Comparison of ENCODE assay signal across 23 mouse cellular contexts in the genomic region with DNA sequence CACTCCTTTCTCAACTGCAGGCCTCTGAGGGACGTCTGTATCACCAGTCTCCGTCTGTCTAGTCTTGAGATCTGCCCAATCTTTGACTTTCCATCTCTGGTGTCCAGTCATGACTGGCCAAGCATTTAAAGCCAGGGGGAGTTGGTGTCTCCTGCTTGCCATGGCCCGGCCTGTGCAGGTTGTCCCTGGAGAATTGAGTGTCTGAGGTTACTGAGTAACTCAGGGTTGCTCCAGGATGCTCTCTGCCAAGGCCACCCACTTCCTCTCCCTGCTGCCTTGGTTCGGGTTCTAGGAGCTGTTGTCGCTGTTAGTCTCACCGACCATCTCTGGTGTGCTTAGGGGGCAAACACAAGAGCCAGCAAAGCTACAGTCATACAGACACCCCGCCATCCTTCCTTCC. TPM values are rescaled to one million over a fixed set of nuclear protein-coding genes. Genes with fewer than 3 reads are reported as not detected.
DNase-seq lines count a peak whose midpoint lies in the region; ATAC-seq and TF ChIP-seq lines count a peak whose summit lies in the region.
"Had no signal": no experiment of that assay in that cellular context is flagged by ENCODE, and none has a peak within 500 bp of the region (broad histone marks: within the 10 kb centered on the region; RNA-seq: fewer than 3 reads in every experiment).

No protein-coding gene starts in this region.

- H3K4me3 ChIP-seq in kidney, adult 2 months (ENCODE audit: insufficient read depth, low read depth, low read length), result no peak overlapping the region
- no peak overlapping the region for H3K4me3 ChIP-seq in lung, embryonic 15.5 days
- no peak overlapping the region for H3K4me3 ChIP-seq in kidney, postnatal 0 days (replicated peaks; ENCODE audit: low read depth, low read length)
- H3K4me3 ChIP-seq in small intestine, adult 2 months (ENCODE audit: low read depth, low read length), result no peak overlapping the region
- H3K4me3 ChIP-seq: embryonic facial prominence, embryonic 12.5 days; forebrain, embryonic 15.5 days; hindbrain, embryonic 10.5 days had no signal

- no peaks in the 10 kb centered on the region for H3K4me1 ChIP-seq in kidney, adult 2 months (ENCODE audit: control insufficient read depth, insufficient read depth, low read length)
- H3K4me1 ChIP-seq in lung, embryonic 15.5 days, result peaks cover 6% of the 10 kb centered on the region
- peaks cover 17% of the 10 kb centered on the region for H3K4me1 ChIP-seq in kidney, postnatal 0 days (replicated peaks; ENCODE audit: insufficient read depth, low read length)
- H3K4me1 ChIP-seq in small intestine, adult 2 months (ENCODE audit: control insufficient read depth, insufficient read depth, insufficient read length, low read length), result peaks cover 20% of the 10 kb centered on the region
- H3K4me1 ChIP-seq: embryonic facial prominence, embryonic 12.5 days had no signal

- no peak overlapping the region for H3K4me2 ChIP-seq in lung, embryonic 15.5 days
- no peak overlapping the region for H3K4me2 ChIP-seq in kidney, postnatal 0 days (ENCODE audit: low read length)
- H3K4me2 ChIP-seq: embryonic facial prominence, embryonic 12.5 days; forebrain, embryonic 15.5 days; heart, embryonic 11.5 days; hindbrain, embryonic 14.5 days had no signal

- peak; percentile 29 for DNase-seq in kidney, adult 2 months
- no peak for DNase-seq in kidney, adult 18-20 months
- DNase-seq in lung, postnatal 10 days, result no peak
- DNase-seq in kidney, postnatal 0 days (ENCODE audit: low spot score), result no peak
- no peak for DNase-seq in cerebellum, postnatal 4 days (ENCODE audit: low spot score in 2 of 2)
- DNase-seq: adrenal gland, adult 2 months; cerebellum, adult 11 months; cerebellum, adult 8-10 months; cerebellum, postnatal 14 days; gastrocnemius, postnatal 10 days; heart, adult 18-20 months had no signal

- H3K27me3 ChIP-seq in kidney, adult 2 months (replicated peaks; ENCODE audit: control insufficient read depth, insufficient read depth, low read length), result no peaks in the 10 kb centered on the region
- peaks cover 47% of the 10 kb centered on the region for H3K27me3 ChIP-seq in lung, embryonic 15.5 days
- H3K27me3 ChIP-seq in kidney, postnatal 0 days (ENCODE audit: insufficient read depth, low read length), result peaks cover 4% of the 10 kb centered on the region; the same call in 1 of the 2 replicates
- H3K27me3 ChIP-seq in small intestine, adult 2 months (ENCODE audit: control insufficient read depth, insufficient read depth, low read length), result no peaks in the 10 kb centered on the region

- WGBS in kidney, adult 2 months, result 38% methylated on average over 7 of the region's 7 CpGs
- WGBS in lung, embryonic 15.5 days, result 48% methylated on average over 7 of the region's 7 CpGs
- 38% methylated on average over 7 of the region's 7 CpGs for WGBS in kidney, postnatal 0 days
- 48% methylated on average over 7 of the region's 7 CpGs for WGBS in small intestine, adult 2 months

- no peak overlapping the region for H3K9ac ChIP-seq in lung, embryonic 15.5 days
- H3K9ac ChIP-seq in kidney, postnatal 0 days (ENCODE audit: low read depth, low read length), result no peak overlapping the region
- H3K9ac ChIP-seq: embryonic facial prominence, embryonic 12.5 days; forebrain, embryonic 15.5 days; hindbrain, embryonic 14.5 days had no signal

- no peaks in the 10 kb centered on the region for H3K9me3 ChIP-seq in lung, embryonic 15.5 days
- H3K9me3 ChIP-seq in kidney, postnatal 0 days (replicated peaks; ENCODE audit: low read length), result no peaks in the 10 kb centered on the region
- H3K9me3 ChIP-seq: embryonic facial prominence, embryonic 12.5 days; forebrain, embryonic 15.5 days; hindbrain, embryonic 10.5 days had no signal

- no peak for TF ChIP-seq CTCF in kidney, adult 2 months (conservative IDR thresholded peaks at IDR 0.05; ENCODE audit: insufficient read depth, insufficient read length, low read depth, low read length)
- no peak for TF ChIP-seq CTCF in kidney, postnatal 0 days (IDR thresholded peaks at IDR 0.05; ENCODE audit: low read depth)
- no peak for TF ChIP-seq CTCF in small intestine, adult 2 months (IDR thresholded peaks at IDR 0.05; ENCODE audit: extremely low read depth, insufficient read length, insufficient replicate concordance, low read depth, low read length)

- 0 out of 2 replicates have a peak, but pooled peaks have one; percentile 8 for ATAC-seq in lung, embryonic 15.5 days (ENCODE audit: borderline replicate concordance, extremely low read depth, low FRiP score, low TSS enrichment)
- peak; percentile 38; the same call in 1 of the 2 replicates for ATAC-seq in kidney, postnatal 0 days (replicated peaks; ENCODE audit: low FRiP score, low read depth)

- TF ChIP-seq POLR2A in kidney, adult 2 months (IDR thresholded peaks at IDR 0.05; ENCODE audit: low read depth, low read length), result no peak
- no peak for TF ChIP-seq POLR2A in small intestine, adult 2 months (IDR thresholded peaks at IDR 0.05; ENCODE audit: low read depth, low read length)

- no peaks in the 10 kb centered on the region for H3K36me3 ChIP-seq in kidney, adult 2 months (ENCODE audit: control insufficient read depth, insufficient read depth, low read length)
- no peaks in the 10 kb centered on the region for H3K36me3 ChIP-seq in lung, embryonic 15.5 days
- H3K36me3 ChIP-seq in kidney, postnatal 0 days (ENCODE audit: insufficient read depth, low read length), result no peaks in the 10 kb centered on the region
- H3K36me3 ChIP-seq in small intestine, adult 2 months (ENCODE audit: control insufficient read depth, insufficient read depth, low read length), result no peaks in the 10 kb centered on the region
- H3K36me3 ChIP-seq: embryonic facial prominence, embryonic 12.5 days; forebrain, embryonic 15.5 days; hindbrain, embryonic 10.5 days had no signal

- H3K27ac ChIP-seq in kidney, adult 2 months (ENCODE audit: insufficient read depth, low read depth, low read length), result no peak overlapping the region
- H3K27ac ChIP-seq in lung, embryonic 15.5 days, result no peak overlapping the region
- no peak overlapping the region for H3K27ac ChIP-seq in kidney, postnatal 0 days
- H3K27ac ChIP-seq in small intestine, adult 2 months (ENCODE audit: insufficient read depth, low read depth, low read length), result peak overlapping the region; percentile 47; the same call in 1 of the 2 replicates
- H3K27ac ChIP-seq: embryonic facial prominence, embryonic 12.5 days; forebrain, embryonic 15.5 days; hindbrain, embryonic 10.5 days; hindbrain, embryonic 14.5 days had no signal

RNA-seq across cellular contexts. Expression of a gene that starts 1.9 kb away (rescaled TPM):
- 94.4 and 106 TPM in 2 replicates for polyA plus RNA-seq in kidney, adult 2 months (2012; rRNA removed)
- 0.34 and 0.42 TPM in 2 replicates for polyA plus RNA-seq in lung, embryonic 15.5 days (2015; fragmentation: Nextera tagmentation; extraction: Ambion mirVana)
- polyA plus RNA-seq in kidney, postnatal 0 days (2015; fragmentation: Nextera tagmentation; extraction: Ambion mirVana), result 23.2 and 24.2 TPM in 2 replicates
- 11.2 and 40.3 TPM in 2 replicates for polyA plus RNA-seq in small intestine, adult 2 months (2012; rRNA removed)
- polyA plus RNA-seq: cortical plate, adult 2 months; forebrain, embryonic 11.5 days; frontal cortex, adult 2 months; hindbrain, embryonic 10.5 days had no signal

RNA-seq across cellular contexts. Expression of a gene that starts 30.6 kb away (rescaled TPM):
- polyA plus RNA-seq in kidney, adult 2 months (2012; rRNA removed), result 0.22 and 0.23 TPM in 2 replicates
- 0.23 and 0.35 TPM in 2 replicates for polyA plus RNA-seq in lung, embryonic 15.5 days (2015; fragmentation: Nextera tagmentation; extraction: Ambion mirVana)
- polyA plus RNA-seq in kidney, postnatal 0 days (2015; fragmentation: Nextera tagmentation; extraction: Ambion mirVana), result 3.8 and 5.1 TPM in 2 replicates
- not detected in 2 replicates for polyA plus RNA-seq in small intestine, adult 2 months (2012; rRNA removed)
- polyA plus RNA-seq: adrenal gland, adult 2 months; brain, embryonic 14.5 days; cortical plate, adult 2 months; embryonic facial prominence, embryonic 12.5 days; forebrain, embryonic 15.5 days; frontal cortex, adult 2 months; heart, embryonic 16.5 days; hindbrain, embryonic 10.5 days; hindbrain, embryonic 14.5 days had no signal

RNA-seq across cellular contexts. Expression of a gene that starts 40.4 kb away (rescaled TPM):
- 5.7 and 8.0 TPM in 2 replicates for polyA plus RNA-seq in kidney, adult 2 months (2012; rRNA removed)
- 10.0 and 12.2 TPM in 2 replicates for polyA plus RNA-seq in lung, embryonic 15.5 days (2015; fragmentation: Nextera tagmentation; extraction: Ambion mirVana)
- polyA plus RNA-seq in kidney, postnatal 0 days (2015; fragmentation: Nextera tagmentation; extraction: Ambion mirVana), result 13.0 and 13.8 TPM in 2 replicates
- 0.76 and 0.99 TPM in 2 replicates for polyA plus RNA-seq in small intestine, adult 2 months (2012; rRNA removed)

RNA-seq across cellular contexts. Expression of a gene that starts 40.5 kb away (rescaled TPM):
- polyA plus RNA-seq in kidney, adult 2 months (2012; rRNA removed), result 132 and 157 TPM in 2 replicates
- polyA plus RNA-seq in lung, embryonic 15.5 days (2015; fragmentation: Nextera tagmentation; extraction: Ambion mirVana), result 525 and 549 TPM in 2 replicates
- polyA plus RNA-seq in kidney, postnatal 0 days (2015; fragmentation: Nextera tagmentation; extraction: Ambion mirVana), result 373 and 411 TPM in 2 replicates
- polyA plus RNA-seq in small intestine, adult 2 months (2012; rRNA removed), result 46.0 and 73.9 TPM in 2 replicates
